Mouse (Mus musculus): ENCODE data around the gene Smyd3. TPM values are rescaled to one million over a fixed set of nuclear protein-coding genes. Genes with fewer than 3 reads are reported as not detected.

Gene Smyd3
- polyA plus RNA-seq, 1 experiment: 16.8 TPM

DNA sequence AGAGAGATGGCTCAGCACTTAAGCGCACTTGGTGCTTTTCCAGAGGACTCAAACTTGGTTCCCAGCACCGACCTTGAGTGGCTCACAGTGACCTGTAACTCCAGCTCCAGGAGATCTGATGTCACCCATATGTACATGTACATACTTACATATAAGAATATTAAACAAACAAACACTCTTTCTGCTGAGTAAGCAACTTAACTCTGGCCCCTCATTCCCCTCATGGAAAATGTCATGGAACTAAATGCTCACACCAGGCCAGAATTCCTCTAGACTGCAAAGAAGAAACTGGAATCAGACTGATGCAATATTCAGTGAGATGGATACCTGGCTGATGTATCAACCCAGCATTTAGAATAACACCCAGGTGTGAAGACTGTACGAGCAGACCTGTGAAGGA, 21.2 kb upstream of the Smyd3 start:
- no peak for DNase-seq (ENCODE audit: extremely low spot score in 1 of 2, low spot score in 1 of 2)

DNA sequence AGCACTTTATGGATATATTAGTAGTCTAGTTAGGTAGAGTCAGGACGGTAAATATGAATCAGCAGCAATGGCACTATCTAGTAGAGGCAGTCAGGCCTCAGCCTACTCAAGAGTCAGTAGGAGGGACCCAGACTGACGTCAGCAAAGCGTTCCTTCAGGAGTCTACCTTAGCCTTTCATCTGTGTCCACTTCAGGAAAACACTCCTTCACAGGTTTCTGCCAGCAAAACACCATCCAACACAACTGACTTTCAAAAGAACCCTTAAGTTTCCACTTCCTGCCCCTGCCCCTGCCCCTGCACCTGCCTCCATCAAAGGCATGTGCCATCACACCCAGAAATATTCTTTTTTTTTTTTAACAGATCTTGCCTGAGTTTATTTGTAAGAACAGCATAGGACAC, 2.1 kb upstream of the Smyd3 start:
- DNase-seq (ENCODE audit: extremely low spot score in 1 of 2, low spot score in 1 of 2): no peak

- peak in 1 of 2 experiments; percentile 20 for DNase-seq (ENCODE audit: extremely low spot score in 1 of 2, low spot score in 1 of 2)
Observed at GRCm38 (mm10) chr1:179516941-179517712, 714 bp downstream of the Smyd3 start.

DNA sequence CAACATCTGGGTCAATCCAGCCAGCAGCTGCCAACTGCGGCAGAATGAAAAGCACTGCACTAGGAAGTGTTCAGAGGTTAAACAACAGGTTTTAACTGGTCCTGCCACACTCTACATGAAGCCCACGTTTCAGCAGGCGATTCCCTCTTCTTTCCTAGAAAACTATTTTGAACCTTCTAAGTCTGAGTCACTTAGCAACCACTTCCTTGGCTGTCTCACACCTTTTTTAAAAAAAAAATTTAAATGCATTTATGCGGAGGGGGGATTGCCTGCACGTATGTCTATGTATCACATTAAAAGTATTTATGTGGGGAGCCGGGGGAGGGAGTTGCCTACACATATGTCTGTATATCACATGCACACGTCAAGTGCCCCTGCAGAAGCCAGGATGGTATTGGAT, 5.9 kb downstream of the Smyd3 start:
- DNase-seq (ENCODE audit: extremely low spot score in 1 of 2, low spot score in 1 of 2): peak; percentile 44 to 66

GRCm38 (mm10) chr1:179510546-179511340, 7.1 kb downstream of the Smyd3 start:
- no peak for DNase-seq (ENCODE audit: extremely low spot score in 1 of 2, low spot score in 1 of 2)

GRCm38 (mm10) chr1:179506530-179507315, 11.1 kb downstream of the Smyd3 start:
- DNase-seq (ENCODE audit: extremely low spot score in 1 of 2, low spot score in 1 of 2): peak in 1 of 2 experiments; percentile 33

GRCm38 (mm10) chr1:179502565-179502964, 15.3 kb downstream of the Smyd3 start:
- DNase-seq (ENCODE audit: extremely low spot score in 1 of 2, low spot score in 1 of 2): peak in 1 of 2 experiments; percentile 40

GRCm38 (mm10) chr1:179499257-179499656, 18.6 kb downstream of the Smyd3 start:
- no peak for DNase-seq (ENCODE audit: extremely low spot score in 1 of 2, low spot score in 1 of 2)

DNA sequence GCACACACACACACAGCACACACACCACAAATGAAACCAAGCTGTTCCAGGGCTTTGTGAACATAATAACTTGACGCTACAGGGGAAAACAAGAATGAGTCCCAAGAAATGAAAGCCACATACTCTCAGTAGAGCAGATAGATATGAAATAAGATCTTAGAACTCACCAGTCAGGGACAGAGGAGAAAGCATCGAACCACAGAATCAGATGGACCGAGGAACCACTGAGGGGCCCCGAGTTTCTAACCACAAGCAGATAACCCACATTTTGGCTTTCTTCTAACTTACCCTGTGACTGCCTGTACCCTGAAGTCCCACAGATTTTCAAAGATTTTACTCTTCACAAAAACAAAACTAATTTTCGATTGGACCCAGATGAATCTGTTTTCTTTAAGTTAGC, 24.9 kb downstream of the Smyd3 start:
- no peak for DNase-seq (ENCODE audit: extremely low spot score in 1 of 2, low spot score in 1 of 2)

DNA sequence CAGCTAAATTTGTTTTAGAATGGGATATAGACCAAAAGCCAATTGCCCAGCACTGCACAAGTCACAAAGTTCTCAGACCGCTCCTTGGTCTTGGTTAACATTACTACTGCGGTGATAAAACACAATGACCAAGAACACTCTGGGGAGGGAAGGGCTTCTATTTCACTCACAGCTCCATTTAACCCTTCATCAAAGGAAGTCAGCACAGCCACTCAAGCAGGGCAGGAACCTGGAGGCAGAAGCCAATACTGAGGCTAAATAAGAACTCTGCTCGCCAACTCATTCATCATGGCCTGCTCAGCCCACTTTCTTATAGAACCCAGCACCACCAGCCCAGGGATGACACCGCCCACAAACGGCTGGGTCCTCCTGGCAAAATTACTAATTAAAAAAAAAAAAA, 29.3 kb downstream of the Smyd3 start:
- no peak for DNase-seq (ENCODE audit: extremely low spot score in 1 of 2, low spot score in 1 of 2)

GRCm38 (mm10) chr1:179487990-179488389, 29.9 kb downstream of the Smyd3 start:
- no peak for DNase-seq (ENCODE audit: extremely low spot score in 1 of 2, low spot score in 1 of 2)

DNA sequence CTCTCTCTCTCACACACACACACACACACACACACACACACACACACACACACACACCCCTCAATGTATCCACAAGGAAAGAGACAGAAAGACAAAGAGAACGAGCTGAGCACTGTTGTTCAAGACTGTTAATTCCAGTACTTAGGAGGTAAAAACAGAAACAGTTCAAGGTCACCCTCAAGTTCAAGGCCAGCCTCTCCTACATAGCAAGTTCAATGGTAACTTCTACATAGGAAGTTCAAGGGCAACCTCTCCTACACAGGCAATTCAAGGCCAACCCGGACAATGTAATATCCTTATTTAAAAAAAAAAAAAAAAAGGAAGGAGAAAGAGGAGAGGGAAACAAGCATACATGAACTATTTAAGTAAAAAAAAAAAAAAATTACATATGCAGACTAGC, 30.6 kb downstream of the Smyd3 start:
- no peak for DNase-seq (ENCODE audit: extremely low spot score in 1 of 2, low spot score in 1 of 2)

- DNase-seq (ENCODE audit: extremely low spot score in 1 of 2, low spot score in 1 of 2): no peak
Observed at GRCm38 (mm10) chr1:179485784-179486540, 31.9 kb downstream of the Smyd3 start.

DNA sequence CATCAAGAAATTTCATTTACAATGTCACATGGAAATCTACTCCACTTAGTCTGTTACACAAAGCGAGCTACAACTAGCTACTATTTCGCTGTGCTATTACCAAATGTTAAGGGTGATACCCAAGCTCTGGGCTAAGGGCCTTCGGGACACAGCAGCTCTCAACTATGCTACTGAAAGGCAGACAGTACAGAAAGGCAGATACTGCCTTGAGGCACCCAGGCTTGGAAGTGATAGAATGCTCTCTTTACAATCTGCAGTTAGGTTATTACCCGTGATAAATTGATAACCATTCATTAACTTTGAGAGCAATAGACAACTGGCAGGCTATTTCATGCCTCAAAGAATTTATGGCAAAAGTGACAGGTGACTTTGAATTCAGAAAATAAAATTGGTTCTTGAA, 37.0 kb downstream of the Smyd3 start:
- no peak for DNase-seq (ENCODE audit: extremely low spot score in 1 of 2, low spot score in 1 of 2)

DNA sequence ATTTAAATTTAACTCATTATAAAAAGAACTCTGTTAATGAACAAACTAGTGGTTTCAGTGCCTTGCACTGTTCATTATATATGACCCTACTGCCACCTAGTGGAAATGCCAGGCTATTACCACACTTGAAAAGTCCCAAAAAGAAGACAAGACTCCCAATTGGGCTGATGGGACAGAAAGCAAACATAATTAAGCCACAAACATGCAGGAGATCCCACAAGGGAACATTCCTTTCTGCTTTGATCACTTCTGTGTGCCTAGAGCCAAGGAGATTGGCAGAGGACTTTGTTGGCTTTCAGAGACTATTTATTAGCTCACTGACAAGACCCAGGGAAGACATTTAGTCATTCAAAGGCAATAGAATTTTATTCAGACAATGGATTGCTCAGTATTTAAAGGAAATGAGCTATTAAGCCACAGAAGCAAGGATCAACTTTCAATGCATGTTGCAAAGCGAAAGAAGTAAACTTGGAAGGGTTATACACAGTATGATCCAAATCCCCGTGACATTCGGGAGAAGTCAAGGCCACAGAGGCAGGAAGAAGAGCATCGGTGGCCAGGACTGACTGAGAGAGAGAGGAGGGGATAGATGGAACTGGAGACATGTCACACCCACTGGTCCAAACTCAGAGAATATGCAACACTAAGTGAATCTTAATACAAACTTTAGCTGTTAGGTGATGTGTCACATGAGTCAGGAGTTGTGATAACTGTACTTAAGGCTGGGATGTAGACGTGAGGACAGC, 40.5 kb downstream of the Smyd3 start:
- peak in 1 of 2 experiments; percentile 85 for DNase-seq (ENCODE audit: extremely low spot score in 1 of 2, low spot score in 1 of 2)

- DNase-seq (ENCODE audit: extremely low spot score in 1 of 2, low spot score in 1 of 2): no peak
Observed at GRCm38 (mm10) chr1:179476461-179477156, 41.2 kb downstream of the Smyd3 start.

GRCm38 (mm10) chr1:179474776-179475175, 43.1 kb downstream of the Smyd3 start:
- DNase-seq (ENCODE audit: extremely low spot score in 1 of 2, low spot score in 1 of 2): no peak

GRCm38 (mm10) chr1:179473920-179474643, 43.8 kb downstream of the Smyd3 start:
- DNase-seq (ENCODE audit: extremely low spot score in 1 of 2, low spot score in 1 of 2): no peak

Measured in frontal cortex, adult 2 months (tissue).